Mouse (Mus musculus): ENCODE measurements around the gene Kdm1b. TPM values are rescaled to one million over a fixed set of nuclear protein-coding genes. Genes with fewer than 3 reads are reported as not detected.

Gene Kdm1b
- polyA plus RNA-seq, 1 experiment from 2014 or later, result 19.2 TPM

DNA sequence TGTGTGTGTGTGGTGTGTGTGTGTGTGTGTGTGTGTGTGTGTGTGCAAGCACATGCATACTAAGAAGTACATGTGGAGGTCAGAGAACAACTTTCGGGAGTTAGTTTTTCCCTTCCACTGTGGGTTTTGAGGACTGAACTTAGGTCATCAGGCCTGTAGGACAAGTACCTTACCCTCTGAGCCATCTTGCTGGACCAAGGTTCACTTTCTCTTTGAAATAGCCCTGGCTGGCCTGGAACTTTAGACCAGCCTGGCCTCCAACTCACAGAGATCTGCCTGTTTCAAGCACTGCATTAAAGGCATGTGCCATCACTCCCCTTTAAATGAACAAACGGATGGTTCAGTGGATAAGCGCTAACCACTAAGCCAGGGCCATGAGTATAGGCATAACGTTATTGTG lies 9.7 kb upstream of the Kdm1b start:
- Histone ChIP-seq H3K4me1 (replicated peaks) (no peaks in the 10 kb centered on the region), H3K4me2 (no peak overlapping the region), H3K27ac (replicated peaks) (no peak overlapping the region), H3K36me3 (peaks cover under 1% of the 10 kb centered on the region; the same call in 1 of the 2 replicates), H3K27me3 (no peaks in the 10 kb centered on the region), H3K9ac (no peak overlapping the region), H3K4me3 (no peak overlapping the region), H3K9me3 (no peaks in the 10 kb centered on the region)
- WGBS, result 89% methylated on average over 4 of the region's 4 CpGs
- no peak for ATAC-seq (ENCODE audit: low FRiP score, low read depth)

DNA sequence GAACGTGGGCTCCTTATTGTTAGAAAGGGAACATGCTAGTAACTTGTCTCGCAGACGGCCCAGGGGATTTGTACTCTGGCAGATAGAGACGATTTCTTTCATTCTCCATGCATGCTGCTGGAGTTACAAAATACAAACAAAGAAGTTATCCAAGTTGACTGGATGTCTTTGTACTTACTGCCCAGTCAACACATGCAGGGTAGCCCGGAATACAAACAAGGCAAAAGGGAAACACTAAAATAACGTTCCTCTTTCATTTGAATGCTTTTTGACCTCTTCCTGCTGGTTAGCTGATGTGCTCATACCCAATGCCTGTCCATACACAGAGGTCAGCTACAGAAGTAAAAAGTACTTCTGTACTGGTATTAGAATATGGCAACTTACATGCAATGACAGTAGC lies 5.4 kb upstream of the Kdm1b start:
- Histone ChIP-seq H3K9ac (no peak overlapping the region), H3K9me3 (no peaks in the 10 kb centered on the region), H3K4me1 (replicated peaks) (0 out of 2 replicates have a peak, but pooled peaks cover 9% of the 10 kb centered on the region), H3K4me3 (no peak overlapping the region), H3K4me2 (no peak overlapping the region), H3K27ac (replicated peaks) (no peak overlapping the region), H3K36me3 (no peaks in the 10 kb centered on the region), H3K27me3 (no peaks in the 10 kb centered on the region)
- ATAC-seq (ENCODE audit: low FRiP score, low read depth), result no peak
- WGBS, result 74% methylated on average over 6 of the region's 6 CpGs

DNA sequence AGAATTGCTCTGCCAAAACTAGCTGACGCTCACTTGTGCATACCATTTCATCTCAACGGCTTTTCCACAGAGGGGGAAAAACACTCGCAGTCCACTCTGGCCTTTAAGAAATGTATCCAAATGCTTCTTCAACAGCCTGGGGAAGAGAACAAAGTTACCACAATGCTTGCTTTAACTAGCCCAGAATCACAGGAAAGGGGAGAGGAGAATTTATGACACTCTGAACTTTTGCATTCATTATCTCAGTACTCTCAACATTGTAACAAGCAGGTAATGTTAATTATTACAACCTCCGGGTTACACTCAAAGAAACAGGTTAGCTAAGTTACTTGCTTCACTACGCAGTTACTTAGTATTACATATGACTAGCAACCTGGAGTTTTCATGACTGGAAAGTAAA lies 3.2 kb upstream of the Kdm1b start:
- no peak overlapping the region for H3K4me3 ChIP-seq
- 93% methylated on average over 5 of the region's 5 CpGs for WGBS
- H3K27ac ChIP-seq (replicated peaks), result no peak overlapping the region
- H3K9me3 ChIP-seq, result no peaks in the 10 kb centered on the region
- no peaks in the 10 kb centered on the region for H3K36me3 ChIP-seq
- no peak overlapping the region for H3K9ac ChIP-seq
- H3K4me1 ChIP-seq (replicated peaks), result peaks cover 18% of the 10 kb centered on the region
- no peak overlapping the region for H3K4me2 ChIP-seq
- no peaks in the 10 kb centered on the region for H3K27me3 ChIP-seq
- no peak for ATAC-seq (ENCODE audit: low FRiP score, low read depth)

DNA sequence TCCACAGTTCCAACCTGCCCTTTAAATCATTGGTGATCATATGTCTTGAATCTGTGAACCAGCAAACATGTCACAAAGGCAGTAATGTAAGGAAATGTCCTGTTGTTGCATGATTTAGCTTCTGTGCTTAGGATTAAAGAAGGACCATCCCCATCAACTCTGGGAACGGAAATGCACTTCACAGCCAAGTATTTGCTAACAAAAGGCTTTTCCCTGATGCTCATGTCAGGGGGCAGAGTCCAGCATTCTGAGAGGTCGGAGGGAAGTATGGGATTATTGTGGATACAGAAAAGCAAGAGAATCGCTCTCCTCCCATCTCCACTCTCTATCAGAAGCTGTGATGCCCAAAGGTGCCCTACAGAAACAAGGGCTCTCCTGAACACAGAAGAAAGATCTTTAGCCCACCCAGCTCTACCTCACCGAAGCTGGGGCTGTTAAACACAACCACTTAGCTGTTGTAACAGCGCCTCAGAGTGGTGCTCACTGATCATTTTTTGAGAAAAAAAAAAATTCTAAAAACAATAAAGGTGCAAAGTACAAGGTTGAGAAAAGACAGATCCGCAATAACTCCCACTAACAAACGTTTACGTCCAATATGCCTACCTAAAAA lies 1.2 kb upstream of the Kdm1b start:
- H3K9me3 ChIP-seq, result no peaks in the 10 kb centered on the region
- H3K36me3 ChIP-seq, result no peaks in the 10 kb centered on the region
- H3K4me1 ChIP-seq (replicated peaks), result peaks cover 18% of the 10 kb centered on the region
- H3K4me3 ChIP-seq, result peak overlapping the region; percentile 95
- WGBS, result 48% methylated on average over 8 of the region's 8 CpGs
- H3K27me3 ChIP-seq, result no peaks in the 10 kb centered on the region
- H3K9ac ChIP-seq, result peak overlapping the region; percentile 81; the same call in 1 of the 2 replicates
- H3K4me2 ChIP-seq, result peak overlapping the region; percentile 74
- peak overlapping the region; percentile 84; the same call in 1 of the 2 replicates for H3K27ac ChIP-seq (replicated peaks)
- no peak for ATAC-seq (ENCODE audit: low FRiP score, low read depth)

DNA sequence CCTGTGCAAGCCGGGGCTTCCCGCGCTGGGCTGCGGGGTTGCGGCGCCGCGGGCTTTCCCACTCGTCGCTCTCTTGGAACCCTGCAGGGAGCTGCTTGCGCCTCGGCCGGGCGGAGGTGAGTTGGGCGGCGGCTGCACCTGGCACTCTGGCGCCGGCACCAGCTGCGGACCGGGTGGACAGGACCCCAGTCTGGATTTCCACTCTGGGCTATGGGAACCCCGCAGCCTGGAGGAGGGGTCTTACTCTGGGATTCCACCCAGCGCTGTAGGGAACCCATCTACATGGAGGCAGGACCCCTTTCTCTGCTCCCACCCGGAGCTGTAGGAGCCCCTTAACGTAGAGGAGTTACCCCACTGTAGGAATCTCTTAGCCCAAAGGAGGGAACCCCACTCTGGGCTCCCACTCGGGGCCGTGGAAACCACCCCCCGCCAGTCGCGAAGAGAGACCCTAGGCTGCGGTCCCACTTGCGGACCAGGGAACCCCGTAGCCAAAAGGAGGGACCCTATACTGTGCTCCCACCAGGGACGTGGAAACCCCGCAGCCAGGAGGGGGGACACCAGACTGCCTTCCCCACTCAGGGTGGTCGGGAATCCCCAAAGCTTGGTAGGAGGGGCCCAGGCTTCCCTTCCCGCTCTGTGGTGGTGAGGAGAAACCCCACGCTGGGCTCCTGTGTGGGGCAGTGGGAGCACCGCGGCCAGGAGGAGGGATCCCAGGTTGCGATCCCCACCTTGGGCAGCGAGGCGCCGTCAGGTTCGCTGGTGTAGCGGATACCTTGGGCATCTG lies 726 bp downstream of the Kdm1b start:
- WGBS, result 1% methylated on average over 45 of the region's 45 CpGs
- H3K9ac ChIP-seq, result peak overlapping the region; percentile 81
- H3K4me1 ChIP-seq (replicated peaks), result peaks cover 18% of the 10 kb centered on the region
- H3K27me3 ChIP-seq, result no peaks in the 10 kb centered on the region
- H3K36me3 ChIP-seq, result peaks cover 2% of the 10 kb centered on the region
- H3K4me3 ChIP-seq, result peak overlapping the region; percentile 95
- H3K4me2 ChIP-seq, result peak overlapping the region; percentile 74
- ATAC-seq (ENCODE audit: low FRiP score, low read depth), result peak; percentile 39
- H3K9me3 ChIP-seq, result no peaks in the 10 kb centered on the region
- H3K27ac ChIP-seq (replicated peaks), result peak overlapping the region; percentile 84

DNA sequence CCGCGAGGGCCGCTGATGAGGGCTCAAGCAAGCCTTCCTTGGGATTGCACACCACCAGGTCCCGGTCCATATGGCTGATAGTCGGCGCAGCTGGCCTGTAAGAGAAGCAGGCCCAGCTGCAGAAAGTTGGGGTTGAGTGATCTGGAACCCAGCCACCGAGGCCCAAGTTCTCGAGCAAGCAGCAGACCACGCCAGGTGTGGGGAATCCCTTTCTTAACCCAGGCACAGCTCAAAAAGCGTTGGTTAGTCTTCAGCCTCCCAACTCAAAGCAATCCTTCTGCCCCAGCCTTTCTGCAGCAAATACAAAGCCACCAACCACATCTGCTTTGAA lies 1.3 kb downstream of the Kdm1b start, which contains the start of gene Tpmt:
TSS of gene Tpmt (minus strand) at position 121 of the 331 bp plus-strand sequence.
- Histone ChIP-seq H3K9ac (peak within 1 kb of the TSS; percentile 81), H3K4me1 (replicated peaks) (peaks cover 18% of the 10 kb centered on the region), H3K9me3 (no peaks in the 10 kb centered on the region), H3K4me3 (peak within 1 kb of the TSS; percentile 95), H3K4me2 (peak within 1 kb of the TSS; percentile 74), H3K27ac (replicated peaks) (peak within 1 kb of the TSS; percentile 84), H3K27me3 (no peaks in the 10 kb centered on the region), H3K36me3 (peaks cover 8% of the 10 kb centered on the region)
- 13% methylated on average over 10 of the region's 10 CpGs for WGBS
- no peak for ATAC-seq (ENCODE audit: low FRiP score, low read depth)

DNA sequence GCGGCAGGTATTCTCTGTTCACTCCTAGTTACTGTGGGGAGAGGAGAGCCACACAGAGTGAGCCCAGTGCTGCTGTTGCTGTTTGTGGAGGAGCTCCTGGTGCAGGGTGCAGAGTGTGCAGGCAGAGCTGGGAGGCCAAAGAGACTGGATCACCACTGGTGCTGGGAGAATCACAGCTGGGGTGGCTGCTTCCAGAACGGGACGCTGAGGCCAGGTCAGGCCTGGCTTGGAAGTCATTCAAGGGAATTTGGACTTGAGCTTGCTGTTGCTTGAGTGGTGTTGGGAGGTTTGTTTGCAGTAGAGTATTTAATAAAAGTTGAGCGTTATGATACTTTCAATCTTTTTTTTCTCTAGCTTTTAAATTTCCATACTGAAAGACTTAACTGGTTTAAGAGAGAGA lies 4.7 kb downstream of the Kdm1b start:
- no peak overlapping the region for H3K4me3 ChIP-seq
- WGBS, result 87% methylated on average over 4 of the region's 4 CpGs
- no peak overlapping the region for H3K9ac ChIP-seq
- H3K4me1 ChIP-seq (replicated peaks), result peaks cover 9% of the 10 kb centered on the region
- peaks cover 26% of the 10 kb centered on the region for H3K36me3 ChIP-seq
- no peaks in the 10 kb centered on the region for H3K9me3 ChIP-seq
- no peak for ATAC-seq (ENCODE audit: low FRiP score, low read depth)
- no peak overlapping the region for H3K27ac ChIP-seq (replicated peaks)
- H3K4me2 ChIP-seq, result no peak overlapping the region
- H3K27me3 ChIP-seq, result no peaks in the 10 kb centered on the region

DNA sequence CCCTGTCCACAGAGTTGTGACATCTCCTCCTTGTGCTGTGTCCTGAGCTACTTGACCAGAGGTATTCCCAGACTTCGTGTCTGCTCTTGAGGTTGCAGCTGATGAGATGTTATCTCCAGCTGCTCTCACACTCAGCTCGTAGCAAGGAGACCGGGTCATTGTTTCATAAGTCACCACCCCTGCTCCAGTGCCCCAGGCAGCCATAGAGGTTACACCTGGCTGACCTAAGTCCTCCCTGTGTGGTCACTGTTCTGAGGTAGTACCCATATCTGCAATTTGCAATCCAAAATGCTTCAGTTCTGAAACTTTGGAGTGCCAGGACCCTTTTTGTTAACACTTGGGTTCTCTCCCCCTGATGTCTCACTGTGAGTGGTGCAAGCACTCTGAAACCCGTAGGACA lies 6.7 kb downstream of the Kdm1b start:
- WGBS, result 89% methylated on average over 4 of the region's 4 CpGs
- H3K9ac ChIP-seq, result no peak overlapping the region
- no peaks in the 10 kb centered on the region for H3K27me3 ChIP-seq
- H3K9me3 ChIP-seq, result no peaks in the 10 kb centered on the region
- H3K4me1 ChIP-seq (replicated peaks), result peaks cover under 1% of the 10 kb centered on the region; the same call in 1 of the 2 replicates
- H3K36me3 ChIP-seq, result peaks cover 26% of the 10 kb centered on the region
- H3K27ac ChIP-seq (replicated peaks), result no peak overlapping the region
- H3K4me2 ChIP-seq, result no peak overlapping the region
- no peak overlapping the region for H3K4me3 ChIP-seq
- no peak for ATAC-seq (ENCODE audit: low FRiP score, low read depth)

DNA sequence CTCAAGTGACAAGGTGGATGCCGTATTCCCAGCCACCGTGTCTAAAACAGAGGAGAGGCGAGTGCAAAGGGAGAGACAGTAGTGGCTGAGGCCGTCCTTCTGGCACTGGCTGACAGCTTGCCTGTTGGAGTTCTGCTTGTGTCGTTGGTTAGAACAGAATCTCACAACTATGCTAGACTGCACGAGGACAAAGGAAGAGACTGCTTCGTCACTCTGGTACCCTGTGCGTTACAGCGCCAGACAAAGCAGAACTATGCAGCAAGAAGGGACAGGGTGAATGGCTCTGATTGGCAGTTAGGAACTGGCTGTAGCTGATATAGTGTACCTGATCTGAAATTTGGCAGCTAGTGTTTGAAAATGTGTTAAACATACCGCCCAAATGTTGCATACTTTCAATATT lies 10.7 kb downstream of the Kdm1b start:
- Histone ChIP-seq H3K4me2 (no peak overlapping the region), H3K4me1 (replicated peaks) (no peaks in the 10 kb centered on the region), H3K36me3 (peaks cover 34% of the 10 kb centered on the region), H3K4me3 (no peak overlapping the region), H3K27me3 (no peaks in the 10 kb centered on the region), H3K27ac (replicated peaks) (no peak overlapping the region), H3K9ac (no peak overlapping the region), H3K9me3 (no peaks in the 10 kb centered on the region)
- WGBS, result 29% methylated on average over 10 of the region's 10 CpGs
- ATAC-seq (ENCODE audit: low FRiP score, low read depth), result no peak

DNA sequence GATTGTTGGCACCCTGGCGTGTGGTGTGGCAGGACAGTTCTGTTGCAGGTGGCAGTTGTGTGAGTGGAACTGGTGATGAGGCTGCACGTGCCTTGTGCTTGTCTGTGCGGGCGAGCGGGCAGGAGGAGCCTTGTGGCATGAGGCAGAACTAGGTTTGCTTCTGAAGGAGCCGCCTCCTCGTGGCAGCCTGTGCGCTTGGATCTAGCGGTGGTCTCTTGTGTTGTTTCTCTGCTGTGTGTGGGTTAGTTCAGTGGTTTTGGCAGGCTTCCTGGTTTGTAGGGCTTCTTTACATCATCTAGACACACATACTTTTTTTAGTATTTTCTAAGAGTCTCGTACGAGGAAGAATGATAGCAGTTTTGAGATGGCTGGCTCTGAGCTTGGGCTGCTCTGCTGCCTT lies 12.8 kb downstream of the Kdm1b start:
- Histone ChIP-seq H3K27me3 (no peaks in the 10 kb centered on the region), H3K9ac (no peak overlapping the region), H3K4me2 (no peak overlapping the region), H3K36me3 (peaks cover 38% of the 10 kb centered on the region), H3K4me1 (replicated peaks) (no peaks in the 10 kb centered on the region), H3K9me3 (no peaks in the 10 kb centered on the region), H3K27ac (replicated peaks) (no peak overlapping the region), H3K4me3 (no peak overlapping the region)
- 91% methylated on average over 11 of the region's 11 CpGs for WGBS
- ATAC-seq (ENCODE audit: low FRiP score, low read depth), result no peak

DNA sequence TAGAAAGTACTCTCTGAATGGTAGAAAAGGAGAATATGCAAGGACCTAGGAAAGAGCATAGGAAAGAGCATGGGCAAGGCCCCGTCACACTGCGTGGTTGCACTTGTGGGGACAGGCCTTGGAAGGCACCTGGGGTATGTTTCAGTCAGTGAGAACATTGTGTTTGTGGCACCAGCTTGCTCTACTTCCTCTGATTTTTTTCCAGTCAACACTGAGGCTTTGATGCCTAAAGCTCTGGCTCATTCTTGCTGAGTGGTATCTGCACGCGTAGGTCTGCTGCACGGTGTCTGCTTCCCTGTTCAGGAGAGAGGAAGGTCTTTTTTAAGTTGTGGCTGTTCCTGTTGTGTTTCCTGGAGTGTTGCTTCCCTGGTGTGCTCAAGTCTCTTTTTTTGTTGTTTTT lies 13.5 kb downstream of the Kdm1b start:
- ATAC-seq (ENCODE audit: low FRiP score, low read depth), result no peak
- no peak overlapping the region for H3K4me2 ChIP-seq
- H3K27me3 ChIP-seq, result no peaks in the 10 kb centered on the region
- 94% methylated on average over 5 of the region's 5 CpGs for WGBS
- no peak overlapping the region for H3K4me3 ChIP-seq
- H3K36me3 ChIP-seq, result peaks cover 42% of the 10 kb centered on the region
- H3K4me1 ChIP-seq (replicated peaks), result no peaks in the 10 kb centered on the region
- H3K9ac ChIP-seq, result no peak overlapping the region
- no peaks in the 10 kb centered on the region for H3K9me3 ChIP-seq
- H3K27ac ChIP-seq (replicated peaks), result no peak overlapping the region

DNA sequence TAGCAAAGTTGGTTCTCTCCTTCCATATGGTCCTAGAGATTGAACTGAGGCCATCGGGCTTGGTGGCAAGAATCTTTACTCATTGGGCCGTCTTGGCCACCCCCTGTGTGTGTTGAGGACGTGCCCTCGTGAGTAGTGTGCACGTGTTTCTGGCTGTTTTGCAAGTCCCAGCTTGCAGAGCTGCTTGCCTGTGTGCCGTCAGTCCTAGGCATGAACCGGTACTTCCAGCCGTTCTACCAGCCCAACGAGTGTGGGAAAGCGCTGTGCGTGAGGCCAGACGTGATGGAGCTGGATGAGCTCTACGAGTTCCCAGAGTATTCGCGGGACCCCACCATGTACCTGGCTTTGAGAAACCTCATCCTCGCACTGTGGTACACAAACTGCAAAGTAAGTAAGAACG lies 19.5 kb downstream of the Kdm1b start:
- ATAC-seq (ENCODE audit: low FRiP score, low read depth), result no peak
- Histone ChIP-seq H3K9ac (no peak overlapping the region), H3K4me3 (no peak overlapping the region), H3K9me3 (no peaks in the 10 kb centered on the region), H3K4me1 (replicated peaks) (no peaks in the 10 kb centered on the region), H3K27me3 (no peaks in the 10 kb centered on the region), H3K27ac (replicated peaks) (no peak overlapping the region), H3K4me2 (no peak overlapping the region), H3K36me3 (peaks cover 68% of the 10 kb centered on the region)
- WGBS, result 95% methylated on average over 17 of the region's 17 CpGs
